Mouse (Mus musculus) kidney, embryonic 15.5 days (tissue): ENCODE data around the gene Ccdc43. TPM values are rescaled to one million over a fixed set of nuclear protein-coding genes. Genes with fewer than 3 reads are reported as not detected.
A peak's percentile ranks its signal among the peaks of the same experiment; 100 is the strongest.
"Not testable (repeated sequence)": the region's sequence is repeated elsewhere in the genome, so short reads cannot be mapped to it uniquely, and the experiment has no call there.

Source experiments
- ATAC-seq: fragments of 200-750 bp; cut with Nextera tagmentation; replicated peaks from 2 replicates; pipeline ENCODE4 v1.8.0; 2017; ENCODE audit warnings: moderate TSS enrichment; ENCODE audit not compliant: low FRiP score
- H3K27ac ChIP-seq: fragments of 300-500 bp; sonication (generic); 2 replicates; pipeline ENCODE4 v1.5.1; 2015; ENCODE audit warnings: mild to moderate bottlenecking, inconsistent platforms
- H3K27me3 ChIP-seq: fragments of 300-500 bp; sonication (generic); 2 replicates; pipeline ENCODE4 v1.6.1; 2015; ENCODE audit warnings: inconsistent platforms
- H3K36me3 ChIP-seq: fragments of 300-500 bp; sonication (generic); 2 replicates; pipeline ENCODE4 v1.6.1; 2015; ENCODE audit warnings: inconsistent platforms
- H3K4me1 ChIP-seq: fragments of 300-500 bp; sonication (generic); 2 replicates; pipeline ENCODE4 v1.6.1; 2015; ENCODE audit warnings: inconsistent platforms
- H3K4me2 ChIP-seq: fragments of 300-500 bp; sonication (generic); 2 replicates; pipeline ENCODE4 v1.6.1; 2015; ENCODE audit warnings: moderate library complexity, mild to moderate bottlenecking, inconsistent platforms
- H3K4me3 ChIP-seq: fragments of 300-500 bp; sonication (generic); replicated peaks from 2 replicates; pipeline ENCODE4 v1.5.1; 2015; ENCODE audit warnings: mild to moderate bottlenecking, inconsistent platforms
- H3K9ac ChIP-seq: fragments of 300-500 bp; sonication (generic); 2 replicates; pipeline ENCODE4 v1.6.1; 2015; ENCODE audit warnings: mild to moderate bottlenecking, inconsistent platforms
- H3K9me3 ChIP-seq: fragments of 300-500 bp; sonication (generic); replicated peaks from 2 replicates; pipeline ENCODE4 v1.6.1; 2016; ENCODE audit warnings: inconsistent platforms
- WGBS: fragments of 180-500 bp; shearing (Covaris S2); methylation state at CpG from one replicate; pipeline ENCODE4 v1.1.7; 2015; ENCODE audit warnings: mixed read lengths; 5-methylcytosine and 5-hydroxymethylcytosine counted together
- polyA plus RNA-seq: library from polyadenylated mRNA; unstranded; fragments of >200 nt; fragmentation: Nextera tagmentation; extraction: Ambion mirVana; gene quantifications from 2 replicates; pipeline ENCODE4 v1.2.1, GENCODE M21; 2015

Ccdc43 gene
- polyA plus RNA-seq, 1 experiment from 2014 or later = 48.7 TPM

- Histone ChIP-seq H3K27ac (no peak overlapping the region), H3K4me3 (no peak overlapping the region), H3K27me3 (no peaks in the 10 kb centered on the region), H3K4me2 (no peak overlapping the region), H3K36me3 (no peaks in the 10 kb centered on the region), H3K9me3 (no peaks in the 10 kb centered on the region), H3K9ac (no peak overlapping the region), H3K4me1 (no peaks in the 10 kb centered on the region)
- ATAC-seq = no peak
- 36% methylated on average over 7 of the region's 7 CpGs for WGBS
Measured at GRCm38 (mm10) chr11:102728614-102729013, 31.0 kb upstream of the Ccdc43 start.

- no peaks in the 10 kb centered on the region for H3K9me3 ChIP-seq
- H3K36me3 ChIP-seq = no peaks in the 10 kb centered on the region
- WGBS = 34% methylated on average over 3 of the region's 3 CpGs
- no peak overlapping the region for H3K4me3 ChIP-seq
- ATAC-seq = no peak
- no peak overlapping the region for H3K27ac ChIP-seq
- no peak overlapping the region for H3K9ac ChIP-seq
- H3K27me3 ChIP-seq = no peaks in the 10 kb centered on the region
- no peak overlapping the region for H3K4me2 ChIP-seq
- no peaks in the 10 kb centered on the region for H3K4me1 ChIP-seq
Measured at GRCm38 (mm10) chr11:102725574-102725973, 28.0 kb upstream of the Ccdc43 start.

- no peaks in the 10 kb centered on the region for H3K4me1 ChIP-seq
- H3K9me3 ChIP-seq = peaks cover 6% of the 10 kb centered on the region; the same call in 1 of the 2 replicates
- H3K27ac ChIP-seq = no peak overlapping the region
- no peak overlapping the region for H3K9ac ChIP-seq
- H3K36me3 ChIP-seq = no peaks in the 10 kb centered on the region
- no peak for ATAC-seq
- no peaks in the 10 kb centered on the region for H3K27me3 ChIP-seq
- no peak overlapping the region for H3K4me2 ChIP-seq
- H3K4me3 ChIP-seq = no peak overlapping the region
- WGBS = 77% methylated on average over 7 of the region's 7 CpGs
Measured at GRCm38 (mm10) chr11:102716135-102716534, 18.6 kb upstream of the Ccdc43 start.

GRCm38 (mm10) chr11:102714578-102714977 is 17.0 kb upstream of the Ccdc43 start:
- not testable (repeated sequence) for H3K4me1 ChIP-seq
- 81% methylated on average over 2 of the region's 2 CpGs for WGBS

GRCm38 (mm10) chr11:102712411-102712810 is 14.8 kb upstream of the Ccdc43 start:
- ATAC-seq = no peak

More at GRCm38 (mm10) chr11:102714578-102714977, 17.0 kb upstream of the Ccdc43 start:
- H3K27me3 ChIP-seq, H3K4me2 ChIP-seq, H3K4me3 ChIP-seq, ATAC-seq, H3K9ac ChIP-seq, H3K27ac ChIP-seq, H3K36me3 ChIP-seq, H3K9me3 ChIP-seq: not testable (repeated sequence)

GRCm38 (mm10) chr11:102702206-102702605 is 4.6 kb upstream of the Ccdc43 start:
- not testable (repeated sequence) for H3K4me3 ChIP-seq, H3K36me3 ChIP-seq, H3K27me3 ChIP-seq, H3K4me1 ChIP-seq, ATAC-seq, H3K4me2 ChIP-seq, H3K27ac ChIP-seq, H3K9ac ChIP-seq, H3K9me3 ChIP-seq
- 91% methylated on average over 6 of the region's 6 CpGs for WGBS

More at GRCm38 (mm10) chr11:102712411-102712810, 14.8 kb upstream of the Ccdc43 start:
- no peak overlapping the region for H3K4me3 ChIP-seq
- no peak overlapping the region for H3K4me2 ChIP-seq
- H3K9me3 ChIP-seq = peaks cover 4% of the 10 kb centered on the region; the same call in 1 of the 2 replicates
- H3K27ac ChIP-seq = no peak overlapping the region
- no peak overlapping the region for H3K9ac ChIP-seq
- 86% methylated on average over 4 of the region's 4 CpGs for WGBS
- no peaks in the 10 kb centered on the region for H3K36me3 ChIP-seq
- no peaks in the 10 kb centered on the region for H3K27me3 ChIP-seq
- H3K4me1 ChIP-seq = no peaks in the 10 kb centered on the region

GRCm38 (mm10) chr11:102698018-102698476 is 465 bp upstream of the Ccdc43 start:
- 16% methylated on average over 9 of the region's 9 CpGs for WGBS
- ATAC-seq = no peak; the same call in 1 of the 2 replicates
- no peaks in the 10 kb centered on the region for H3K27me3 ChIP-seq

GRCm38 (mm10) chr11:102695289-102695688 is 2.3 kb downstream of the Ccdc43 start:
- H3K9me3 ChIP-seq = no peaks in the 10 kb centered on the region
- no peak overlapping the region for H3K9ac ChIP-seq
- H3K4me2 ChIP-seq = no peak overlapping the region
- peaks cover 24% of the 10 kb centered on the region for H3K36me3 ChIP-seq
- 95% methylated on average over 7 of the region's 7 CpGs for WGBS
- H3K4me3 ChIP-seq = no peak overlapping the region
- H3K27ac ChIP-seq = no peak overlapping the region
- ATAC-seq = no peak
- H3K27me3 ChIP-seq = no peaks in the 10 kb centered on the region
- H3K4me1 ChIP-seq = peaks cover 19% of the 10 kb centered on the region

More at GRCm38 (mm10) chr11:102698018-102698476, 465 bp upstream of the Ccdc43 start:
- Histone ChIP-seq H3K4me2 (peak overlapping the region; percentile 85), H3K4me1 (peaks cover 19% of the 10 kb centered on the region), H3K9me3 (no peaks in the 10 kb centered on the region), H3K4me3 (peak overlapping the region; percentile 76), H3K27ac (peak overlapping the region; percentile 71), H3K9ac (peak overlapping the region; percentile 76), H3K36me3 (peaks cover 5% of the 10 kb centered on the region)

- Histone ChIP-seq H3K27ac (no peak overlapping the region), H3K27me3 (no peaks in the 10 kb centered on the region), H3K9ac (no peak overlapping the region), H3K4me3 (no peak overlapping the region), H3K36me3 (peaks cover 49% of the 10 kb centered on the region), H3K9me3 (no peaks in the 10 kb centered on the region), H3K4me1 (no peaks in the 10 kb centered on the region), H3K4me2 (no peak overlapping the region)
- no peak for ATAC-seq
- 67% methylated on average over 6 of the region's 6 CpGs for WGBS
Measured at GRCm38 (mm10) chr11:102690162-102690561, 7.4 kb downstream of the Ccdc43 start.

- Histone ChIP-seq H3K9ac (no peak overlapping the region), H3K36me3 (no peaks in the 10 kb centered on the region), H3K4me1 (0 out of 2 replicates have a peak, but pooled peaks cover 5% of the 10 kb centered on the region), H3K4me3 (peak overlapping the region; percentile 12), H3K4me2 (peak overlapping the region; percentile 46), H3K9me3 (peaks cover 8% of the 10 kb centered on the region), H3K27me3 (peaks cover 33% of the 10 kb centered on the region), H3K27ac (no peak overlapping the region)
- ATAC-seq = no peak
- WGBS = 44% methylated on average over 84 of the region's 84 CpGs
Measured at GRCm38 (mm10) chr11:102665637-102666435, 31.7 kb downstream of the Ccdc43 start.

- Histone ChIP-seq H3K27me3 (peaks cover 33% of the 10 kb centered on the region), H3K9ac (no peak overlapping the region), H3K4me2 (peak overlapping the region; percentile 46), H3K4me3 (0 out of 2 replicates have a peak overlapping the region, but pooled peaks have one; percentile 12), H3K4me1 (0 out of 2 replicates have a peak, but pooled peaks cover 5% of the 10 kb centered on the region), H3K27ac (no peak overlapping the region), H3K9me3 (peaks cover 8% of the 10 kb centered on the region), H3K36me3 (no peaks in the 10 kb centered on the region)
- 49% methylated on average over 33 of the region's 33 CpGs for WGBS
- no peak for ATAC-seq
Measured at GRCm38 (mm10) chr11:102665151-102665550, 32.4 kb downstream of the Ccdc43 start.

GRCm38 (mm10) chr11:102663416-102663815 is 34.2 kb downstream of the Ccdc43 start, which contains the start of gene Meioc:
Meioc (plus strand) TSS chr11:102663716.
- Histone ChIP-seq H3K9me3 (peaks cover 8% of the 10 kb centered on the region), H3K4me3 (no peak within 1 kb of the TSS), H3K4me2 (no peak within 1 kb of the TSS), H3K36me3 (no peaks in the 10 kb centered on the region), H3K9ac (no peak within 1 kb of the TSS), H3K27ac (no peak within 1 kb of the TSS), H3K27me3 (peaks cover 33% of the 10 kb centered on the region), H3K4me1 (0 out of 2 replicates have a peak, but pooled peaks cover 5% of the 10 kb centered on the region)
- 75% methylated on average over 3 of the region's 3 CpGs for WGBS
- ATAC-seq = no peak
